Mouse (Mus musculus) limb, embryonic 11.5 days (tissue): ENCODE results near the gene Il1f5. TPM values are rescaled to one million over a fixed set of nuclear protein-coding genes. Genes with fewer than 3 reads are reported as not detected.

Source experiments
- ATAC-seq: fragments of 200-750 bp; cut with Nextera tagmentation; 2 replicates; pipeline ENCODE4 v1.8.0; 2017; ENCODE audit warnings: low read depth; ENCODE audit not compliant: insufficient number of reproducible peaks, low FRiP score, low TSS enrichment
- DNase-seq: peaks from one replicate; pipeline ENCODE4 v3.0.0-alpha.2; 2015; ENCODE audit warnings: low spot score
- H3K27ac ChIP-seq: fragments of 300-500 bp; sonication (generic); replicated peaks from 2 replicates; pipeline ENCODE4 v1.5.1; 2014; ENCODE audit warnings: low read depth, mild to moderate bottlenecking, low read length
- H3K27me3 ChIP-seq: fragments of 300-500 bp; sonication (generic); 2 replicates; pipeline ENCODE4 v1.6.1; 2014; ENCODE audit warnings: mild to moderate bottlenecking, low read length, mixed read lengths; ENCODE audit not compliant: control insufficient read depth, insufficient read depth
- H3K36me3 ChIP-seq: fragments of 300-500 bp; sonication (generic); 2 replicates; pipeline ENCODE4 v1.6.1; 2014; ENCODE audit warnings: mild to moderate bottlenecking, low read length, moderate library complexity, mixed read lengths; ENCODE audit not compliant: control insufficient read depth, insufficient read depth
- H3K4me1 ChIP-seq: fragments of 300-500 bp; sonication (generic); 2 replicates; pipeline ENCODE4 v1.6.1; 2014; ENCODE audit warnings: low read length, mixed read lengths; ENCODE audit not compliant: control insufficient read depth, insufficient read depth
- H3K4me2 ChIP-seq: fragments of 300-500 bp; sonication (generic); 2 replicates; pipeline ENCODE4 v1.6.1; 2014; ENCODE audit warnings: low read depth, mild to moderate bottlenecking, moderate library complexity; ENCODE audit not compliant: severe bottlenecking
- H3K4me3 ChIP-seq: fragments of 300-500 bp; sonication (generic); 2 replicates; pipeline ENCODE4 v1.5.1; 2014; ENCODE audit warnings: low read depth, low read length
- H3K9ac ChIP-seq: fragments of 300-500 bp; sonication (generic); 2 replicates; pipeline ENCODE4 v1.6.1; 2014; ENCODE audit warnings: mild to moderate bottlenecking, low read length
- H3K9me3 ChIP-seq: fragments of 300-500 bp; sonication (generic); 2 replicates; pipeline ENCODE4 v1.6.1; 2016; ENCODE audit warnings: low read length; ENCODE audit not compliant: control insufficient read depth
- WGBS: fragments of 180-500 bp; shearing (Covaris S2); extraction: QIAGEN DNeasy Blood & Tissue Kit; methylation state at CpG from one replicate; pipeline ENCODE4 v1.1.7; 2014; 5-methylcytosine and 5-hydroxymethylcytosine counted together
- polyA plus RNA-seq: library from polyadenylated mRNA; unstranded; fragments of >200 nt; fragmentation: Nextera tagmentation; extraction: Ambion mirVana; gene quantifications from 2 replicates; pipeline ENCODE4 v1.2.1, GENCODE M21; 2014

The Il1f5 gene
- polyA plus RNA-seq, 1 experiment from 2014 or later: 0.27 TPM

- ATAC-seq: no peak
- H3K27me3 ChIP-seq: no peaks in the 10 kb centered on the region
- WGBS: 73% methylated on average over 1 of the region's 1 CpGs
- DNase-seq: peak; percentile 7
- H3K9ac ChIP-seq: no peak overlapping the region
- H3K4me1 ChIP-seq: no peaks in the 10 kb centered on the region
- no peak overlapping the region for H3K27ac ChIP-seq
- H3K4me3 ChIP-seq: no peak overlapping the region
- H3K36me3 ChIP-seq: no peaks in the 10 kb centered on the region
- H3K9me3 ChIP-seq: no peaks in the 10 kb centered on the region
- H3K4me2 ChIP-seq: no peak overlapping the region
These were observed 40.2 kb downstream of the Il1f5 start for GRCm38 (mm10) chr2:24316919-24317318.

- no peak overlapping the region for H3K27ac ChIP-seq
- no peaks in the 10 kb centered on the region for H3K4me1 ChIP-seq
- H3K36me3 ChIP-seq: no peaks in the 10 kb centered on the region
- H3K4me2 ChIP-seq: no peak overlapping the region
- peak; percentile 14 for DNase-seq
- no peaks in the 10 kb centered on the region for H3K9me3 ChIP-seq
- no peaks in the 10 kb centered on the region for H3K27me3 ChIP-seq
- no peak overlapping the region for H3K9ac ChIP-seq
- WGBS: 90% methylated on average over 4 of the region's 4 CpGs
- ATAC-seq: no peak
- H3K4me3 ChIP-seq: no peak overlapping the region
These were observed 41.3 kb downstream of the Il1f5 start for GRCm38 (mm10) chr2:24317919-24318598.

Other genes starting within 250 kb of the Il1f5 start
- 0.23 and 0.44 TPM in 2 replicates for gene Hnmt, start 227.6 kb upstream of the Il1f5 start, polyA plus RNA-seq
- not detected in 2 replicates for gene Tbpl2, start 180.4 kb upstream of the Il1f5 start, polyA plus RNA-seq
- not detected in 2 replicates for gene Il1f8, start 123.8 kb upstream of the Il1f5 start, polyA plus RNA-seq
- not detected in 2 replicates for gene Il1f9, start 90.5 kb upstream of the Il1f5 start, polyA plus RNA-seq
- not detected in 2 replicates for gene Il1f6, start 61.5 kb upstream of the Il1f5 start, polyA plus RNA-seq
- gene Il1f10, start 14.2 kb downstream of the Il1f5 start, polyA plus RNA-seq: not detected in 2 replicates
- gene Il1rn, start 59.9 kb downstream of the Il1f5 start, polyA plus RNA-seq: 1.6 and 1.8 TPM in 2 replicates
- gene Psd4, start 90.6 kb downstream of the Il1f5 start, polyA plus RNA-seq: 0.50 and 0.93 TPM in 2 replicates
- gene Pax8, start 198.6 kb downstream of the Il1f5 start, polyA plus RNA-seq: not detected in 2 replicates